Mouse (Mus musculus) kidney, adult 2 months (tissue): ENCODE data around the gene Exosc8. TPM values are rescaled to one million over a fixed set of nuclear protein-coding genes. Genes with fewer than 3 reads are reported as not detected.
"Not testable (repeated sequence)": the region's sequence is repeated elsewhere in the genome, so short reads cannot be mapped to it uniquely, and the experiment has no call there.

Source experiments
- DNase-seq: peaks from one replicate; pipeline ENCODE4 v3.0.0; 2021
- H3K27ac ChIP-seq: fragments of 200-500 bp; 2 replicates; pipeline ENCODE4 v1.5.1; 2012; ENCODE audit warnings: low read depth, low read length, control low read depth, inconsistent platforms; ENCODE audit not compliant: insufficient read depth
- H3K27me3 ChIP-seq: fragments of 200-500 bp; replicated peaks from 2 replicates; pipeline ENCODE4 v1.6.1; 2012; ENCODE audit warnings: mild to moderate bottlenecking, moderate library complexity, low read length, inconsistent platforms; ENCODE audit not compliant: control insufficient read depth, insufficient read depth
- H3K36me3 ChIP-seq: fragments of 200-500 bp; 2 replicates; pipeline ENCODE4 v1.6.1; 2012; ENCODE audit warnings: mild to moderate bottlenecking, moderate library complexity, low read length, inconsistent platforms; ENCODE audit not compliant: control insufficient read depth, insufficient read depth
- H3K4me1 ChIP-seq: fragments of 200-500 bp; 2 replicates; pipeline ENCODE4 v1.6.1; 2011; ENCODE audit warnings: low read length; ENCODE audit not compliant: control insufficient read depth, insufficient read depth
- H3K4me3 ChIP-seq: fragments of 200-500 bp; 2 replicates; pipeline ENCODE4 v1.5.1; 2011; ENCODE audit warnings: mild to moderate bottlenecking, low read depth, low read length, control low read depth; ENCODE audit not compliant: insufficient read depth
- CTCF ChIP-seq: fragments of 200-500 bp; conservative IDR thresholded peaks from 2 replicates; pipeline ENCODE4 v1.5.1; 2011; ENCODE audit warnings: low read depth, mild to moderate bottlenecking, control low read depth, low read length, moderate library complexity, mixed read lengths; ENCODE audit not compliant: insufficient read depth, insufficient read length
- POLR2A ChIP-seq: fragments of 200-500 bp; IDR thresholded peaks from one replicate; pipeline ENCODE4 v1.6.1; 2011; ENCODE audit warnings: low read depth, low read length, control low read depth
- WGBS: fragments of 180-500 bp; shearing (Covaris S2); methylation state at CpG from one replicate; pipeline ENCODE4 v1.1.7; 2018; 5-methylcytosine and 5-hydroxymethylcytosine counted together
- polyA plus RNA-seq: library from polyadenylated mRNA; depleted of rRNA; stranded (reverse); fragments of >200 nt; gene quantifications from 2 replicates; pipeline ENCODE4 v1.2.3, GENCODE M21; 2012

The Exosc8 gene
- polyA plus RNA-seq, 1 experiment: 16.7 TPM

DNA sequence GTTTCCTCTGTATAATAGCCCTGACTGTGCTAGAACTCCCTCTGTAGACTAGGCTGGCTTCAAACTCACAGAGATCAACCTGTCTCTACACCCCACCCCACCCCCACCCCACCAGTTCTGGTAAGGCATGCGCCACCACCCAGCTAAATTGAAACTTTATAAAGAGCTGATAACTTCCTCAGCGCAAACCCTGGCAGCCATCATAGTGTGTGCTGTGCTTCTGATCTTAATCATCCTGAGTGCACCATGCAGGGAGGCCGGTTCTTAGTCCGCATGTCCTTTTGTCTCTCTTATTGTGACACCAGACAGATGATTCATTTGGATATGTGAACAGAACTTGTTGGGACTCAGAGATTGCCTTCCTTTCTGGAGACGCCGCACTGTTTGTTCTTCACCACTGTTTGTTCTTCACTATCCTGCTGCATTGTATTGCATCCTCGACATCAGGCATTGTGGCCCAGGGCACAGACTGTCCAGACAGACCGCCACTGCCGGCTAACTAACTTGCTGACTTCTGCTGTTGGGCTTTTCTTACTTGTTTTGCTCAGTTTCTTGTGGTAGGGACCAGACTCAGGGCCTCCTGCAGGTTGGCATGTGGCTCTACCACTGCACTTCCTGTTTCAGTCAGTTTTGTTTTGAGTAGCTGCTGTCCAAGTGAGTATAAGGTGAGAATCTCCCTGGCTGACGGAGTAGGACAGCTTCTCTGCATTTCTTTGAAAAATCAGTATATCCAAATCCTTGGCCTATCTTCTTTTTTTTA lies 11.3 kb downstream of the Exosc8 start:
- 84% methylated on average over 10 of the region's 10 CpGs for WGBS
- no peaks in the 10 kb centered on the region for H3K4me1 ChIP-seq
- no peak overlapping the region for H3K27ac ChIP-seq
- H3K36me3 ChIP-seq: peaks cover 3% of the 10 kb centered on the region
- TF ChIP-seq POLR2A (no peak), CTCF (no peak)
- DNase-seq: peak; percentile 23
- no peak overlapping the region for H3K4me3 ChIP-seq
- H3K27me3 ChIP-seq: no peaks in the 10 kb centered on the region

DNA sequence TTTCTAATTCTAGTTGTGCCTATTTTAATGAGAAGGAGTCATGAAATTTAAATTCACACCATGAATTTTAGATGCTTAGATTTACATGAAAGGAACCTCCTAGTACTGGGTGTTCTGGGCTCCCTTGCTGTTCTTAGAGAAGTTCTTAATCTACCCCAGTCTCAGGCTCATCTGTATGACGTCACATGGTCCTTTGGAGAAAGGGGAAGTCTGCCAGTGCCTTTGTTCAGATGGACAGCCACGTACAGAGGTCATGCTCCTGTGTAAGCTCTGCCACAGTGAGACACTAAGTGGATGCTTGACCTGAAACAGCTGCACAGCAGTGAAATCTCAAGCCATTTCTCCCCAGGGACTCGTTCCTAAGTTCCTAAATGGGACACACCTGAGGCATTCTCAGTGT lies 16.2 kb downstream of the Exosc8 start:
- Histone ChIP-seq H3K27ac (no peak overlapping the region), H3K36me3 (peaks cover 10% of the 10 kb centered on the region; the same call in 1 of the 2 replicates), H3K4me1 (no peaks in the 10 kb centered on the region), H3K4me3 (no peak overlapping the region), H3K27me3 (no peaks in the 10 kb centered on the region)
- no peak for TF ChIP-seq POLR2A
- no peak for TF ChIP-seq CTCF
- DNase-seq: no peak
- WGBS: 68% methylated on average over 3 of the region's 3 CpGs

DNA sequence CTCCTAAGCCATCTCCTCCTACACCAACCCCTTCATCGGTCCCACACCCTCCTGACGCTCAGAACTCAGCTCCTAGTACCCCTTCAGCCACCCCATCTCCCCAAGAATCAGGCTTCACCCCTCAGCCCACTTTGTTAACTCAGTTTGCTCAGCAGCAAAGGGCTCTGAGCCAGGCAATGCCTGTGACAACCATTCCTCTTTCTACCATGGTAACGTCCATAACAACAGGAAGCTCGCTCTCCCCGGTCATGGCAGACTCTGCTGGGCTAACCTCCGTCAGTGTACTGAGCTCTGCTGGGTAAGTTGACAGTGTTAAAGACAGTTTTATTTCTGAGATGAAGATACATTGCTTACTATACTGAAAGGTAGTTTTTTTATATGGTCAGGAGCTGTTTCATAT lies 17.8 kb downstream of the Exosc8 start:
- no peak for TF ChIP-seq POLR2A
- no peak for TF ChIP-seq CTCF
- Histone ChIP-seq H3K27ac (no peak overlapping the region), H3K27me3 (no peaks in the 10 kb centered on the region), H3K4me1 (no peaks in the 10 kb centered on the region), H3K4me3 (no peak overlapping the region), H3K36me3 (peaks cover 10% of the 10 kb centered on the region)
- 84% methylated on average over 6 of the region's 6 CpGs for WGBS
- no peak for DNase-seq

DNA sequence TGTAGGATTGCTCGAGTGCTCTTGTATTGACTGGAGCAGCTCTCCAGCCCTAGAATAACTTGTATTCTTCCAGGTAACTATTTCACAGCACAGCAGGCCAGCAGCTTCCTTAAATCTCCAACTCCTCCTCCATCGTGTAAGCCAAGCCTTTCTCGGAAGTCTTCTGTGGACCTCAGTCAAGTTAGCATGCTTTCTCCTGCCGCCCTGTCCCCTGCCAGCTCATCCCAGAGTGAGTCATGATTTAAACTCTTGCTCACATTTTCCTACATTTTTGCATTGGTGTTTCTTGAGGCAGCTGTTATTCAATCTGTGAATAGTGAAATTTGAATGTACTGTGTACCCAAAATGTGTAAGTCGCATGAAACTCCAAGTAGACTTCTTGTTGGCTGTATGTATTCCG lies 19.7 kb downstream of the Exosc8 start:
- no peak for TF ChIP-seq CTCF
- no peak for TF ChIP-seq POLR2A
- Histone ChIP-seq H3K4me3 (no peak overlapping the region), H3K36me3 (peaks cover 10% of the 10 kb centered on the region), H3K27ac (no peak overlapping the region), H3K27me3 (no peaks in the 10 kb centered on the region), H3K4me1 (no peaks in the 10 kb centered on the region)
- WGBS: 92% methylated on average over 6 of the region's 6 CpGs
- no peak for DNase-seq

DNA sequence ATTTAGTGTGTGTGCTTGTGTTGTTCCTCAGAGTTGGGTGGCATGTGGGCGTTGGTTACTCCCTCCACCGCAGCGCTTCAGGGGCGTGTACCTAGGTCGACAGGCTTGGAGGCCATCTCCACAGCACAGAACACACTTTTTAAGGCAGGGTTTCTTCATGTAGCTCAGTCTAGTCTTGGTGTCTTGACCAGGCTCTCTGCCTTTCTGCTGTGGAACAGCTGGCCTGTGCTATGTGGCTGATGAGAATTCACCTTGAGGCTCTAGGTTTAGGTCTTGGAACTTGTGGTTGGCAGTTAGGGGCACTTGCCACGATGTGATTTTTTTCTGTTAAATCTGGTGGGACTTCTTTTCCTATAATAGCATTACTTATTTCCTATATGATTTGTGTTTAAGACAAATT lies 20.9 kb downstream of the Exosc8 start, which contains the start of gene Gm21958:
TSS of gene Gm21958 (minus strand) at position 101 of the 400 bp plus-strand sequence.
- no peaks in the 10 kb centered on the region for H3K27me3 ChIP-seq
- WGBS: 85% methylated on average over 6 of the region's 6 CpGs
- H3K27ac ChIP-seq: no peak within 1 kb of the TSS
- peaks cover 13% of the 10 kb centered on the region for H3K36me3 ChIP-seq
- H3K4me1 ChIP-seq: no peaks in the 10 kb centered on the region
- no peak for DNase-seq
- no peak within 1 kb of the TSS for H3K4me3 ChIP-seq
- no peak for TF ChIP-seq POLR2A

DNA sequence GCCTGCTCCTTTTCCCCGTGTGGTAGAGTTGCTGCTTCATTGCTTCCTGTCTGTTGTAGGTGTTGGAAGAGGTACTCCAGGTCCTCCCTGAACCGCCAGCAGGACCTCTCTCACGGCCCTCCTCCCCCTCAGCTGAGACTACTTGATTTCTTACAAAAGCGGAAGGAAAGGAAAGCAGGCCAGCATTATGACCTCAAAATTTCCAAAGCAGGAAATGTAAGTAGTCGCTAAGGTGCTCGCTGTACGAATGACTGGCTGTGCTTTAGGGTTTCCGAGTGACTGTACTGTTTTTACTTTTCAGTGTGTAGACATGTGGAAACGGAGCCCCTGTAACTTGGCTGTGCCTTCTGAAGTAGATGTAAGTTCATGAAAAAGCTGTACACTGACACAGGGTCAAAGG lies 26.2 kb downstream of the Exosc8 start:
- Histone ChIP-seq H3K27me3 (no peaks in the 10 kb centered on the region), H3K4me3 (no peak overlapping the region), H3K4me1 (no peaks in the 10 kb centered on the region), H3K36me3 (peaks cover 14% of the 10 kb centered on the region), H3K27ac (no peak overlapping the region)
- peak; percentile 23 for DNase-seq
- no peak for TF ChIP-seq CTCF
- no peak for TF ChIP-seq POLR2A
- WGBS: 70% methylated on average over 9 of the region's 9 CpGs

DNA sequence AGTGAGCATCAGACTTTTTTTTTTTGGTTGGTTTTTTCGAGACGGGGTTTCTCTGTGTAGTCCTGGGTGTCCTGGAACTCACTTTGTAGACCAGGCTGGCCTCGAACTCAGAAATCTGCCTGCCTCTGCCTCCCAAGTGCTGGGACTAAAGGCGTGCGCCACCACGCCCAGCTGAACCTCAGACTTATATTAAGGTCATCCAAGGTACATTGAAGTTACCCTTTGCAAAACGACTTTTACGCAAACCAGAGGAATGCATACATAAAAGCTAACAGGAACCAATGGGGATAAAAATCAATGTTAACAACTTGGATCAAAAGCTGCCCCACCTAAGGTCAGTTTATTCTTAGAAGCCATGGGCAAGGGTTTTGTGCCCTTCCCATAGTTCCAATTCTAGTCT lies 31.1 kb downstream of the Exosc8 start:
- H3K4me1 ChIP-seq, H3K27me3 ChIP-seq, H3K27ac ChIP-seq, H3K4me3 ChIP-seq, DNase-seq: not testable (repeated sequence)
- H3K36me3 ChIP-seq: peaks cover 13% of the 10 kb centered on the region
- WGBS: 96% methylated on average over 8 of the region's 8 CpGs
